Mouse (Mus musculus): Measurements from ENCODE around the gene Mrpl52. TPM values are rescaled to one million over a fixed set of nuclear protein-coding genes. Genes with fewer than 3 reads are reported as not detected.

Gene Mrpl52
- polyA plus RNA-seq, 1 experiment from 2014 or later, result 324 TPM

DNA sequence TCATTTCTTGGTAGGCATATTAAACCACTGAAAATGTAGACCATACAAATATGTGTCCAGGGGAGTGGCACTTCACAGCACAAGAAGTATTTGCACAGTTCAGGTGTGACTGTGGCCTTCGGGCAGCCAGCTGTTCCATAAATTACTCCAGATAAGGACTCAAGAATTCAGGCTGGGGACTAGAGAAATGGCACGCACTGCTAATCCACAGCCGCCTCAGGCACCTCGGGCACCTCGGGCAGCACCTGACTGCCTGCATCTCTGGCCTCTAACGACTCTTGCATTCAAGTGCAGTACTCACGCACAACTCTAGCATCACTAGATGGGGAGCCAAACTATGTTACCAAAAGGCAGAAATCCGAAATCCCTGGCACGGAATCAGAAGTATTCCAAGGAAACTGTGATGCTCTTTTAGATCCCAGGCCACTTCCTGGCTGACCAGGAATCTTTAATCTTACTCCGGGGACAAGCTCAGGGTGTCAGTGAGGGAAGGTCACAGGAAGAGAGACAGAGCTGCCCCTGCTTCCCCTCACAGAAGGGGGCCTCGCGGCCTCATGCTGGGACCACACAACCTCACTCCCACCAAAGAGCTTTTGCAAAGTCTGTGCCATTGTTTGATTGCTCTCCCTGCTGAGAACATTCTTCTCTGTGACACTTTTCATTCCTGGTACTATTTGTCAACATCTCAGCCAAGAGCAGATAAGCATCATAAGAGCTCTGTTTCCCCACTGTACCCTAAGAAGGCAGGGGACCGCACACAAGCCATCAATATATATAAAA is 11.3 kb upstream of the Mrpl52 start:
- Histone ChIP-seq H3K27ac (ENCODE audit: low read depth) (no peak overlapping the region), H3K9me3 (ENCODE audit: control insufficient read depth, low read length) (no peaks in the 10 kb centered on the region), H3K9ac (ENCODE audit: low read length) (no peak overlapping the region), H3K27me3 (replicated peaks; ENCODE audit: control insufficient read depth, insufficient read depth, low read length) (no peaks in the 10 kb centered on the region), H3K36me3 (ENCODE audit: control insufficient read depth, insufficient read depth, low read length) (no peaks in the 10 kb centered on the region), H3K4me2 (ENCODE audit: low read length) (no peak overlapping the region), H3K4me1 (replicated peaks; ENCODE audit: control insufficient read depth, insufficient read depth, low read length) (peaks cover 18% of the 10 kb centered on the region), H3K4me3 (ENCODE audit: low read depth, low read length) (no peak overlapping the region)
- no peak for DNase-seq (ENCODE audit: low spot score)
- ATAC-seq (replicated peaks; ENCODE audit: low FRiP score, low TSS enrichment, low read depth), result no peak
- 29% methylated on average over 13 of the region's 13 CpGs for WGBS

DNA sequence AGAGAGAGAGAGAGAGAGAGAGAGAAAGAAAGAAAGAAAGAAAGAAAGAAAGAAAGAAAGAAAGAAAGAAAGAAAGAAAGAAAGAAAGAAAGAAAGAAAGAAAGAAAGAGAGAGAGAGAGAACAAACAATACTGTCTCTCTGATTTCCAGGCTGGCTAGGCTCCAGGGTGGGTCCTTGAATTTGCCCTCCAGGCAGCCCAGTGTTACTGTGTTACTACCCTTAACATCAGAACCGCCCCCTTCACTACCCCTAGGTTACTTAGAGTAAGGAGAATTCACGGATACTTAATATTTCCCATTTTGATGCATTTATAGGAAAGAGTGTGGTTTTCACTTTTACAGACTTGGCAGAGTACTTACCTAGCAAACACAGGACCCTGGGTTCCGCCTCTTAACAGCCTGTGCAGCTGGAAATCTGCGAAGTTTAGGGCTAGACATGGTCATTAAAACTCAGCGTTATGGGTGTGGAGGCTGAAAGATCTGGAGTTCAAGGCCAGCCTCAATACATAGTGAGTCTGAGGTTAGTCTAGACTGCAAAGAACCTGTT is 10.4 kb upstream of the Mrpl52 start:
- Histone ChIP-seq H3K4me2 (ENCODE audit: low read length) (no peak overlapping the region), H3K9ac (ENCODE audit: low read length) (no peak overlapping the region), H3K36me3 (ENCODE audit: control insufficient read depth, insufficient read depth, low read length) (no peaks in the 10 kb centered on the region), H3K27me3 (replicated peaks; ENCODE audit: control insufficient read depth, insufficient read depth, low read length) (no peaks in the 10 kb centered on the region), H3K4me1 (replicated peaks; ENCODE audit: control insufficient read depth, insufficient read depth, low read length) (peaks cover 18% of the 10 kb centered on the region), H3K27ac (ENCODE audit: low read depth) (no peak overlapping the region), H3K4me3 (ENCODE audit: low read depth, low read length) (no peak overlapping the region), H3K9me3 (ENCODE audit: control insufficient read depth, low read length) (no peaks in the 10 kb centered on the region)
- 56% methylated on average over 5 of the region's 5 CpGs for WGBS
- no peak for DNase-seq (ENCODE audit: low spot score)
- no peak for ATAC-seq (replicated peaks; ENCODE audit: low FRiP score, low TSS enrichment, low read depth)

- no peak for DNase-seq (ENCODE audit: low spot score)
- whole genome bisulfite sequencing, result 88% methylated on average over 4 of the region's 4 CpGs
- no peak overlapping the region for H3K4me2 ChIP-seq (ENCODE audit: low read length)
Observed at GRCm38 (mm10) chr14:54416830-54417229, 9.9 kb upstream of the Mrpl52 start.

GRCm38 (mm10) chr14:54417623-54418081 is 9.1 kb upstream of the Mrpl52 start, which contains the start of gene Slc7a7:
Slc7a7 (minus strand) TSS chr14:54417780.
- H3K4me1 ChIP-seq (replicated peaks; ENCODE audit: control insufficient read depth, insufficient read depth, low read length), result peaks cover 18% of the 10 kb centered on the region
- DNase-seq (ENCODE audit: low spot score), result no peak
- H3K36me3 ChIP-seq (ENCODE audit: control insufficient read depth, insufficient read depth, low read length), result no peaks in the 10 kb centered on the region
- H3K4me2 ChIP-seq (ENCODE audit: low read length), result 0 out of 2 replicates have a peak within 1 kb of the TSS, but pooled peaks have one; percentile 0
- no peak for ATAC-seq (replicated peaks; ENCODE audit: low FRiP score, low TSS enrichment, low read depth)
- no peak within 1 kb of the TSS for H3K27ac ChIP-seq (ENCODE audit: low read depth)
- H3K27me3 ChIP-seq (replicated peaks; ENCODE audit: control insufficient read depth, insufficient read depth, low read length), result no peaks in the 10 kb centered on the region
- no peak within 1 kb of the TSS for H3K4me3 ChIP-seq (ENCODE audit: low read depth, low read length)
- no peak within 1 kb of the TSS for H3K9ac ChIP-seq (ENCODE audit: low read length)
- 13% methylated on average over 18 of the region's 19 CpGs for WGBS
- H3K9me3 ChIP-seq (ENCODE audit: control insufficient read depth, low read length), result no peaks in the 10 kb centered on the region

More at GRCm38 (mm10) chr14:54416830-54417229, 9.9 kb upstream of the Mrpl52 start:
- no peaks in the 10 kb centered on the region for H3K9me3 ChIP-seq (ENCODE audit: control insufficient read depth, low read length)
- ATAC-seq (replicated peaks; ENCODE audit: low FRiP score, low TSS enrichment, low read depth), result no peak
- H3K9ac ChIP-seq (ENCODE audit: low read length), result no peak overlapping the region
- no peak overlapping the region for H3K4me3 ChIP-seq (ENCODE audit: low read depth, low read length)
- H3K4me1 ChIP-seq (replicated peaks; ENCODE audit: control insufficient read depth, insufficient read depth, low read length), result peaks cover 18% of the 10 kb centered on the region
- H3K27ac ChIP-seq (ENCODE audit: low read depth), result no peak overlapping the region
- H3K27me3 ChIP-seq (replicated peaks; ENCODE audit: control insufficient read depth, insufficient read depth, low read length), result no peaks in the 10 kb centered on the region
- H3K36me3 ChIP-seq (ENCODE audit: control insufficient read depth, insufficient read depth, low read length), result no peaks in the 10 kb centered on the region

- DNase-seq (ENCODE audit: low spot score), result no peak
Observed at GRCm38 (mm10) chr14:54421014-54421413, 5.7 kb upstream of the Mrpl52 start.

DNA sequence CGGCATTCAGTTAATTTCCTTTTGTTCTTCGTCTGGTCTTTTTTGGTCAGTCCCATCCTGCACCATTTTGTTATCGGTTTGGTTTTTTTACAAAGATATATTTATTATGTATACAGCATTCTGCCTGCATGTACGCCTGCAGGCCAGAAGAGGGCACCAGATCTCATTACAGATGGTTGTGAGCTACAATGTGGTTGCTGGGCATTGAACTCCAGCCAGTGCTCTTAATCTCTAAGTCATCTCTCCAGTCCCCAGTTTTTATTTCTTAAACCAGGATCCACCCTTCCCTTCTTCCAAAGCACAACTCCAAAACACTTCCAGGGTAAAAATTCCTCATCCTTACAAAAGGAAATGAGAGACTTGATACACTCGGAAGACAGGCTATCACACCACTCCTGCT is 3.3 kb upstream of the Mrpl52 start:
- Histone ChIP-seq H3K4me1 (replicated peaks; ENCODE audit: control insufficient read depth, insufficient read depth, low read length) (peaks cover 10% of the 10 kb centered on the region), H3K4me2 (ENCODE audit: low read length) (no peak overlapping the region), H3K27ac (ENCODE audit: low read depth) (no peak overlapping the region), H3K4me3 (ENCODE audit: low read depth, low read length) (no peak overlapping the region), H3K36me3 (ENCODE audit: control insufficient read depth, insufficient read depth, low read length) (peaks cover 1% of the 10 kb centered on the region; the same call in 1 of the 2 replicates), H3K9me3 (ENCODE audit: control insufficient read depth, low read length) (no peaks in the 10 kb centered on the region), H3K27me3 (replicated peaks; ENCODE audit: control insufficient read depth, insufficient read depth, low read length) (no peaks in the 10 kb centered on the region), H3K9ac (ENCODE audit: low read length) (no peak overlapping the region)
- DNase-seq (ENCODE audit: low spot score) (no peak), ATAC-seq (replicated peaks; ENCODE audit: low FRiP score, low TSS enrichment, low read depth) (no peak)
- WGBS, result 72% methylated on average over 5 of the region's 5 CpGs

More at GRCm38 (mm10) chr14:54421014-54421413, 5.7 kb upstream of the Mrpl52 start:
- H3K27ac ChIP-seq (ENCODE audit: low read depth), result no peak overlapping the region
- WGBS, result 87% methylated on average over 2 of the region's 2 CpGs
- no peak overlapping the region for H3K4me3 ChIP-seq (ENCODE audit: low read depth, low read length)
- no peaks in the 10 kb centered on the region for H3K36me3 ChIP-seq (ENCODE audit: control insufficient read depth, insufficient read depth, low read length)
- H3K27me3 ChIP-seq (replicated peaks; ENCODE audit: control insufficient read depth, insufficient read depth, low read length), result no peaks in the 10 kb centered on the region
- no peaks in the 10 kb centered on the region for H3K9me3 ChIP-seq (ENCODE audit: control insufficient read depth, low read length)
- H3K4me1 ChIP-seq (replicated peaks; ENCODE audit: control insufficient read depth, insufficient read depth, low read length), result no peaks in the 10 kb centered on the region
- no peak for ATAC-seq (replicated peaks; ENCODE audit: low FRiP score, low TSS enrichment, low read depth)
- no peak overlapping the region for H3K9ac ChIP-seq (ENCODE audit: low read length)
- no peak overlapping the region for H3K4me2 ChIP-seq (ENCODE audit: low read length)

- Histone ChIP-seq H3K9me3 (ENCODE audit: control insufficient read depth, low read length) (no peaks in the 10 kb centered on the region), H3K27ac (ENCODE audit: low read depth) (no peak overlapping the region), H3K4me1 (replicated peaks; ENCODE audit: control insufficient read depth, insufficient read depth, low read length) (peaks cover 18% of the 10 kb centered on the region), H3K9ac (ENCODE audit: low read length) (no peak overlapping the region), H3K4me2 (ENCODE audit: low read length) (no peak overlapping the region), H3K4me3 (ENCODE audit: low read depth, low read length) (no peak overlapping the region), H3K27me3 (replicated peaks; ENCODE audit: control insufficient read depth, insufficient read depth, low read length) (no peaks in the 10 kb centered on the region), H3K36me3 (ENCODE audit: control insufficient read depth, insufficient read depth, low read length) (peaks cover 13% of the 10 kb centered on the region; the same call in 1 of the 2 replicates)
- DNase-seq (ENCODE audit: low spot score), result no peak
- no peak for ATAC-seq (replicated peaks; ENCODE audit: low FRiP score, low TSS enrichment, low read depth)
- WGBS, result 96% methylated on average over 1 of the region's 1 CpGs
Observed at GRCm38 (mm10) chr14:54424634-54425033, 2.1 kb upstream of the Mrpl52 start.

DNA sequence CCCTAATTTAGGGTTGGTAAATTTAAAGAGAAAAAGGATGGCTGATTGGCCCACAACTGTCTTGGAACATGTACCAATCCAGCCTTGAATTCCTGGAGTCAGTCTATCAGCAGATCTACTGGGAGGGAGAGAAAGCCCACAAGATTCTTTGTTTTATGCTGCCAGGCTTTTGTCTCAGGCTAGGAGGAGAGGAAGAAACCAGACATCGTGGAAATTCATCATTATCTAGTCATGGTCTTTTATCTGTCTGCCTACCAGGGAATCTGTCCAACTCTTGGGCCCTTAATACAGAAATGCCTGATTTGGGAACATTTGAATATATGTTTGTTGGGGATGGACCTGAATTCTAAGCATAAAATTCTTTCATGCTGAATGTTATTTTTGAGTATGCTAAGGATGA is 1.2 kb upstream of the Mrpl52 start:
- peak overlapping the region; percentile 61; the same call in 1 of the 2 replicates for H3K4me2 ChIP-seq (ENCODE audit: low read length)
- H3K27me3 ChIP-seq (replicated peaks; ENCODE audit: control insufficient read depth, insufficient read depth, low read length), result no peaks in the 10 kb centered on the region
- DNase-seq (ENCODE audit: low spot score) (no peak), ATAC-seq (replicated peaks; ENCODE audit: low FRiP score, low TSS enrichment, low read depth) (no peak)
- peaks cover 15% of the 10 kb centered on the region; the same call in 1 of the 2 replicates for H3K36me3 ChIP-seq (ENCODE audit: control insufficient read depth, insufficient read depth, low read length)
- WGBS, result 84% methylated on average over 1 of the region's 1 CpGs
- H3K4me3 ChIP-seq (ENCODE audit: low read depth, low read length), result no peak overlapping the region
- no peak overlapping the region for H3K9ac ChIP-seq (ENCODE audit: low read length)
- peaks cover 27% of the 10 kb centered on the region for H3K4me1 ChIP-seq (replicated peaks; ENCODE audit: control insufficient read depth, insufficient read depth, low read length)
- H3K27ac ChIP-seq (ENCODE audit: low read depth), result no peak overlapping the region
- H3K9me3 ChIP-seq (ENCODE audit: control insufficient read depth, low read length), result no peaks in the 10 kb centered on the region

Data from intestine, embryonic 14.5 days (tissue).